Mouse (Mus musculus) forebrain, embryonic 16.5 days (tissue): ENCODE measurements around the gene Fibp. TPM values are rescaled to one million over a fixed set of nuclear protein-coding genes. Genes with fewer than 3 reads are reported as not detected.

Source experiments
- ATAC-seq: fragments of 200-750 bp; cut with Nextera tagmentation; 2 replicates; pipeline ENCODE4 v1.8.0; 2017; ENCODE audit warnings: mild to moderate bottlenecking, moderate library complexity
- H3K27ac ChIP-seq: fragments of 300-500 bp; sonication (generic); 2 replicates; pipeline ENCODE4 v1.5.1; 2014; ENCODE audit warnings: low read length, control low read depth
- H3K27me3 ChIP-seq: fragments of 300-500 bp; sonication (generic); replicated peaks from 2 replicates; pipeline ENCODE4 v1.6.1; 2014; ENCODE audit warnings: low read length; ENCODE audit not compliant: control insufficient read depth, insufficient read depth
- H3K36me3 ChIP-seq: fragments of 300-500 bp; sonication (generic); 2 replicates; pipeline ENCODE4 v1.6.1; 2014; ENCODE audit not compliant: control insufficient read depth, insufficient read depth
- H3K4me1 ChIP-seq: fragments of 300-500 bp; sonication (generic); replicated peaks from 2 replicates; pipeline ENCODE4 v1.6.1; 2014; ENCODE audit warnings: low read length; ENCODE audit not compliant: control insufficient read depth, insufficient read depth
- H3K4me2 ChIP-seq: fragments of 300-500 bp; sonication (generic); 2 replicates; pipeline ENCODE4 v1.6.1; 2014; ENCODE audit warnings: mild to moderate bottlenecking, low read length, control low read depth
- H3K4me3 ChIP-seq: fragments of 300-500 bp; sonication (generic); replicated peaks from 2 replicates; pipeline ENCODE4 v1.5.1; 2014; ENCODE audit warnings: mild to moderate bottlenecking, low read length, control low read depth
- H3K9ac ChIP-seq: fragments of 300-500 bp; sonication (generic); replicated peaks from 2 replicates; pipeline ENCODE4 v1.6.1; 2014; ENCODE audit warnings: low read depth, low read length, control low read depth
- H3K9me3 ChIP-seq: fragments of 300-500 bp; sonication (generic); 2 replicates; pipeline ENCODE4 v1.6.1; 2016; ENCODE audit warnings: low read length; ENCODE audit not compliant: control insufficient read depth
- WGBS: fragments of 180-500 bp; shearing (Covaris S2); extraction: QIAGEN DNeasy Blood & Tissue Kit; methylation state at CpG from one replicate; pipeline ENCODE4 v1.1.7; 2014; 5-methylcytosine and 5-hydroxymethylcytosine counted together
- polyA plus RNA-seq: library from polyadenylated mRNA; unstranded; fragments of >200 nt; fragmentation: Nextera tagmentation; extraction: Ambion mirVana; gene quantifications from 2 replicates; pipeline ENCODE4 v1.2.1, GENCODE M21; 2015

The Fibp gene
- polyA plus RNA-seq, 1 experiment from 2014 or later = 185 TPM

GRCm38 (mm10) chr19:5483386-5484359 lies 23.3 kb downstream of the Fibp start:
- 94% methylated on average over 19 of the region's 19 CpGs for WGBS
- H3K9me3 ChIP-seq = no peaks in the 10 kb centered on the region
- ATAC-seq = no peak
- H3K27me3 ChIP-seq = no peaks in the 10 kb centered on the region
- no peak overlapping the region for H3K9ac ChIP-seq
- no peak overlapping the region for H3K4me2 ChIP-seq
- H3K36me3 ChIP-seq = peaks cover 3% of the 10 kb centered on the region; the same call in 1 of the 2 replicates
- H3K4me1 ChIP-seq = peaks cover 14% of the 10 kb centered on the region
- H3K27ac ChIP-seq = no peak overlapping the region
- H3K4me3 ChIP-seq = no peak overlapping the region

GRCm38 (mm10) chr19:5484496-5484895 lies 24.1 kb downstream of the Fibp start:
- WGBS = 94% methylated on average over 5 of the region's 5 CpGs
- H3K27ac ChIP-seq = no peak overlapping the region
- H3K4me2 ChIP-seq = no peak overlapping the region
- H3K4me1 ChIP-seq = peaks cover 19% of the 10 kb centered on the region
- no peaks in the 10 kb centered on the region for H3K27me3 ChIP-seq
- H3K4me3 ChIP-seq = no peak overlapping the region
- H3K36me3 ChIP-seq = peaks cover 3% of the 10 kb centered on the region; the same call in 1 of the 2 replicates
- no peak for ATAC-seq
- H3K9ac ChIP-seq = no peak overlapping the region
- H3K9me3 ChIP-seq = no peaks in the 10 kb centered on the region

GRCm38 (mm10) chr19:5485371-5485770 lies 25.0 kb downstream of the Fibp start:
- H3K9ac ChIP-seq = no peak overlapping the region
- no peak overlapping the region for H3K27ac ChIP-seq
- H3K27me3 ChIP-seq = no peaks in the 10 kb centered on the region
- H3K4me2 ChIP-seq = no peak overlapping the region
- ATAC-seq = no peak
- H3K4me1 ChIP-seq = peaks cover 19% of the 10 kb centered on the region
- WGBS = 95% methylated on average over 8 of the region's 8 CpGs
- H3K9me3 ChIP-seq = no peaks in the 10 kb centered on the region
- peaks cover 3% of the 10 kb centered on the region; the same call in 1 of the 2 replicates for H3K36me3 ChIP-seq
- H3K4me3 ChIP-seq = no peak overlapping the region

GRCm38 (mm10) chr19:5485821-5486220 lies 25.4 kb downstream of the Fibp start:
- H3K27me3 ChIP-seq = no peaks in the 10 kb centered on the region
- H3K4me2 ChIP-seq = no peak overlapping the region
- no peaks in the 10 kb centered on the region for H3K9me3 ChIP-seq
- H3K9ac ChIP-seq = no peak overlapping the region
- 94% methylated on average over 7 of the region's 7 CpGs for WGBS
- H3K27ac ChIP-seq = no peak overlapping the region
- peaks cover 3% of the 10 kb centered on the region; the same call in 1 of the 2 replicates for H3K36me3 ChIP-seq
- no peak overlapping the region for H3K4me3 ChIP-seq
- ATAC-seq = no peak
- peaks cover 19% of the 10 kb centered on the region for H3K4me1 ChIP-seq

GRCm38 (mm10) chr19:5486286-5486685 lies 25.9 kb downstream of the Fibp start:
- Histone ChIP-seq H3K9ac (no peak overlapping the region), H3K4me1 (peaks cover 19% of the 10 kb centered on the region), H3K36me3 (peaks cover 3% of the 10 kb centered on the region; the same call in 1 of the 2 replicates), H3K9me3 (no peaks in the 10 kb centered on the region), H3K4me3 (no peak overlapping the region), H3K27me3 (no peaks in the 10 kb centered on the region), H3K27ac (no peak overlapping the region), H3K4me2 (no peak overlapping the region)
- no peak for ATAC-seq
- WGBS = 89% methylated on average over 8 of the region's 8 CpGs

GRCm38 (mm10) chr19:5486771-5487170 lies 26.4 kb downstream of the Fibp start:
- Histone ChIP-seq H3K4me3 (no peak overlapping the region), H3K9ac (no peak overlapping the region), H3K4me2 (no peak overlapping the region), H3K36me3 (peaks cover 3% of the 10 kb centered on the region; the same call in 1 of the 2 replicates), H3K27me3 (no peaks in the 10 kb centered on the region), H3K4me1 (peaks cover 22% of the 10 kb centered on the region), H3K9me3 (no peaks in the 10 kb centered on the region), H3K27ac (no peak overlapping the region)
- WGBS = 90% methylated on average over 4 of the region's 4 CpGs
- ATAC-seq = no peak

- Histone ChIP-seq H3K9me3 (no peaks in the 10 kb centered on the region), H3K4me3 (peak within 1 kb of the TSS; percentile 59), H3K27ac (peak within 1 kb of the TSS; percentile 98), H3K4me1 (peaks cover 33% of the 10 kb centered on the region), H3K9ac (peak within 1 kb of the TSS; percentile 60), H3K27me3 (no peaks in the 10 kb centered on the region), H3K36me3 (peaks cover 8% of the 10 kb centered on the region), H3K4me2 (peak within 1 kb of the TSS; percentile 58)
- ATAC-seq = peak; percentile 47
- under 1% methylated on average over 39 of the region's 39 CpGs for WGBS
These were observed 27.5 kb downstream of the Fibp start, which contains the start of gene Mus81 for GRCm38 (mm10) chr19:5487768-5488550. Gene Mus81 (minus strand): TSS chr19:5488402.

- H3K36me3 ChIP-seq = peaks cover 13% of the 10 kb centered on the region
- peak overlapping the region; percentile 58 for H3K4me2 ChIP-seq
- no peaks in the 10 kb centered on the region for H3K27me3 ChIP-seq
- peak; percentile 78 for ATAC-seq
- peak overlapping the region; percentile 59 for H3K4me3 ChIP-seq
- under 1% methylated on average over 26 of the region's 26 CpGs for WGBS
- H3K9ac ChIP-seq = peak overlapping the region; percentile 60
- H3K9me3 ChIP-seq = no peaks in the 10 kb centered on the region
- H3K4me1 ChIP-seq = peaks cover 37% of the 10 kb centered on the region
- H3K27ac ChIP-seq = peak overlapping the region; percentile 98
These were observed 28.6 kb downstream of the Fibp start for GRCm38 (mm10) chr19:5488878-5489571.
